Mouse (Mus musculus) thymus, postnatal 10 days (tissue): ENCODE data around the gene Ccer2.

Experiments used
- DNase-seq, 2 experiments: peaks; one replicate each; pipeline ENCODE4 v3.0.0; 2021; ENCODE audit warnings: low spot score in 2 of 2

Gene Ccer2

GRCm38 (mm10) chr7:28749935-28750334 lies 6.0 kb upstream of the Ccer2 start:
- no peak for DNase-seq

- DNase-seq: no peak
These were observed 2.6 kb downstream of the Ccer2 start for GRCm38 (mm10) chr7:28758623-28759022.

GRCm38 (mm10) chr7:28761907-28762306 lies 5.9 kb downstream of the Ccer2 start:
- DNase-seq: no peak

- DNase-seq: no peak
These were observed 9.2 kb downstream of the Ccer2 start for GRCm38 (mm10) chr7:28765211-28765610.

- DNase-seq: peak; percentile 93 to 96
These were observed 10.4 kb downstream of the Ccer2 start, which contains the start of gene Sirt2 for GRCm38 (mm10) chr7:28766173-28766879. TSS of gene Sirt2 (plus strand) at chr7:28766735.

- no peak for DNase-seq
These were observed 10.9 kb downstream of the Ccer2 start for GRCm38 (mm10) chr7:28766910-28767309.

- DNase-seq: no peak
These were observed 11.5 kb downstream of the Ccer2 start, which contains the start of gene Nfkbib for GRCm38 (mm10) chr7:28767462-28767965. TSS of gene Nfkbib (minus strand) at chr7:28767512.

- DNase-seq: no peak
These were observed 13.5 kb downstream of the Ccer2 start for GRCm38 (mm10) chr7:28769414-28769958.

- DNase-seq: no peak
These were observed 14.3 kb downstream of the Ccer2 start for GRCm38 (mm10) chr7:28770309-28770708.

GRCm38 (mm10) chr7:28771867-28772266 lies 15.9 kb downstream of the Ccer2 start:
- no peak for DNase-seq

GRCm38 (mm10) chr7:28773163-28773562 lies 17.2 kb downstream of the Ccer2 start:
- no peak for DNase-seq

GRCm38 (mm10) chr7:28774164-28774563 lies 18.2 kb downstream of the Ccer2 start:
- DNase-seq: no peak

GRCm38 (mm10) chr7:28775129-28775528 lies 19.2 kb downstream of the Ccer2 start:
- DNase-seq: no peak

- no peak for DNase-seq
These were observed 22.9 kb downstream of the Ccer2 start for GRCm38 (mm10) chr7:28778825-28779224.

GRCm38 (mm10) chr7:28780067-28780658 lies 24.2 kb downstream of the Ccer2 start:
- peak; percentile 91 to 96 for DNase-seq

GRCm38 (mm10) chr7:28780857-28781256 lies 24.9 kb downstream of the Ccer2 start:
- peak; percentile 67 to 76 for DNase-seq

GRCm38 (mm10) chr7:28781261-28781663 lies 25.3 kb downstream of the Ccer2 start:
- peak; percentile 80 to 86 for DNase-seq

- peak; percentile 49 to 66 for DNase-seq
These were observed 29.2 kb downstream of the Ccer2 start for GRCm38 (mm10) chr7:28785161-28785560.

- no peak for DNase-seq
These were observed 31.9 kb downstream of the Ccer2 start for GRCm38 (mm10) chr7:28787884-28788283.

- peak; percentile 67 to 75 for DNase-seq
These were observed 32.6 kb downstream of the Ccer2 start, which contains the start of gene Rinl for GRCm38 (mm10) chr7:28788307-28789195. TSS of gene Rinl (plus strand) at chr7:28788969.

- no peak for DNase-seq
These were observed 33.3 kb downstream of the Ccer2 start for GRCm38 (mm10) chr7:28789235-28789634.
